Mouse (Mus musculus) heart, postnatal 0 days (tissue): ENCODE data around the gene Tdrd9. TPM values are rescaled to one million over a fixed set of nuclear protein-coding genes. Genes with fewer than 3 reads are reported as not detected.

ENCODE experiments used
- ATAC-seq: fragments of 200-750 bp; cut with Nextera tagmentation; 2 replicates; pipeline ENCODE4 v1.8.0; 2017; ENCODE audit warnings: low read depth, moderate number of reproducible peaks, moderate library complexity; ENCODE audit not compliant: insufficient read depth
- DNase-seq: peaks from one replicate; pipeline ENCODE4 v3.0.0-alpha.2; 2016; ENCODE audit warnings: low spot score
- H3K27ac ChIP-seq: fragments of 300-500 bp; sonication (generic); 2 replicates; pipeline ENCODE4 v1.5.1; 2014; ENCODE audit warnings: low read depth, mild to moderate bottlenecking
- H3K27me3 ChIP-seq: fragments of 300-500 bp; sonication (generic); 2 replicates; pipeline ENCODE4 v1.6.1; 2014; ENCODE audit warnings: low read length, mixed read lengths; ENCODE audit not compliant: control insufficient read depth, insufficient read depth
- H3K36me3 ChIP-seq: fragments of 300-500 bp; sonication (generic); replicated peaks from 2 replicates; pipeline ENCODE4 v1.6.1; 2014; ENCODE audit warnings: low read length, mixed read lengths; ENCODE audit not compliant: control insufficient read depth, insufficient read depth
- H3K4me1 ChIP-seq: fragments of 300-500 bp; sonication (generic); 2 replicates; pipeline ENCODE4 v1.6.1; 2014; ENCODE audit warnings: antibody characterized with exemption; ENCODE audit not compliant: control insufficient read depth, insufficient read depth
- H3K4me2 ChIP-seq: fragments of 300-500 bp; sonication (generic); 2 replicates; pipeline ENCODE4 v1.6.1; 2014; ENCODE audit warnings: low read depth, mild to moderate bottlenecking, low read length, moderate library complexity
- H3K4me3 ChIP-seq: fragments of 300-500 bp; sonication (generic); 2 replicates; pipeline ENCODE4 v1.5.1; 2014; ENCODE audit warnings: low read depth, low read length
- H3K9ac ChIP-seq: fragments of 300-500 bp; sonication (generic); replicated peaks from 2 replicates; pipeline ENCODE4 v1.6.1; 2014; ENCODE audit warnings: low read depth, low read length, mixed read lengths
- H3K9me3 ChIP-seq: fragments of 300-500 bp; sonication (generic); replicated peaks from 2 replicates; pipeline ENCODE4 v1.6.1; 2016; ENCODE audit warnings: low read length; ENCODE audit not compliant: control insufficient read depth
- CTCF ChIP-seq: IDR thresholded peaks from 2 replicates; pipeline ENCODE4 v1.5.1; 2016; ENCODE audit warnings: antibody characterized with exemption, control low read depth, low read depth
- EP300 ChIP-seq: IDR thresholded peaks from 2 replicates; pipeline ENCODE4 v1.6.1; 2016; ENCODE audit warnings: antibody characterized with exemption, low read depth
- WGBS: fragments of 180-500 bp; shearing (Covaris S2); extraction: QIAGEN DNeasy Blood & Tissue Kit; methylation state at CpG from one replicate; pipeline ENCODE4 v1.1.7; 2014; 5-methylcytosine and 5-hydroxymethylcytosine counted together
- polyA plus RNA-seq: library from polyadenylated mRNA; unstranded; fragments of >200 nt; fragmentation: Nextera tagmentation; extraction: Ambion mirVana; gene quantifications from 2 replicates; pipeline ENCODE4 v1.2.1, GENCODE M21; 2015
- total RNA-seq: library from RNA; depleted of rRNA; stranded (reverse); fragments of >200 nt; gene quantifications from 2 replicates; pipeline ENCODE4 v1.2.3, GENCODE M21; 2014; ENCODE audit warnings: low replicate concordance

The Tdrd9 gene
- total and polyA plus RNA-seq, 2 experiments from 2014 or later = 0.11 TPM; not detected in 1

- TF ChIP-seq EP300 = no peak
- no peak for TF ChIP-seq CTCF
- no peak overlapping the region for H3K4me2 ChIP-seq
- H3K36me3 ChIP-seq = no peaks in the 10 kb centered on the region
- H3K27me3 ChIP-seq = no peaks in the 10 kb centered on the region
- WGBS = 48% methylated on average over 12 of the region's 12 CpGs
- peaks cover 4% of the 10 kb centered on the region; the same call in 1 of the 2 replicates for H3K9me3 ChIP-seq
- ATAC-seq = no peak
- H3K27ac ChIP-seq = no peak overlapping the region
- no peak overlapping the region for H3K4me3 ChIP-seq
- no peak overlapping the region for H3K9ac ChIP-seq
- no peak for DNase-seq
- H3K4me1 ChIP-seq = no peaks in the 10 kb centered on the region
These were observed 41.3 kb downstream of the Tdrd9 start for GRCm38 (mm10) chr12:112012511-112013270.

GRCm38 (mm10) chr12:112013271-112013801, 42.0 kb downstream of the Tdrd9 start:
- H3K27me3 ChIP-seq = no peaks in the 10 kb centered on the region
- no peak overlapping the region for H3K4me2 ChIP-seq
- no peaks in the 10 kb centered on the region for H3K36me3 ChIP-seq
- H3K27ac ChIP-seq = no peak overlapping the region
- WGBS = 51% methylated on average over 14 of the region's 14 CpGs
- H3K9me3 ChIP-seq = peaks cover 4% of the 10 kb centered on the region; the same call in 1 of the 2 replicates
- DNase-seq (no peak), ATAC-seq (no peak)
- H3K4me3 ChIP-seq = no peak overlapping the region
- no peaks in the 10 kb centered on the region for H3K4me1 ChIP-seq
- no peak overlapping the region for H3K9ac ChIP-seq
- TF ChIP-seq CTCF (no peak), EP300 (no peak)

- ATAC-seq (no peak), DNase-seq (no peak)
- no peaks in the 10 kb centered on the region for H3K27me3 ChIP-seq
- H3K36me3 ChIP-seq = no peaks in the 10 kb centered on the region
- no peak overlapping the region for H3K4me2 ChIP-seq
- H3K9me3 ChIP-seq = peaks cover 7% of the 10 kb centered on the region; the same call in 1 of the 2 replicates
- H3K4me3 ChIP-seq = no peak overlapping the region
- no peak for TF ChIP-seq EP300
- no peak for TF ChIP-seq CTCF
- H3K4me1 ChIP-seq = no peaks in the 10 kb centered on the region
- H3K27ac ChIP-seq = no peak overlapping the region
- no peak overlapping the region for H3K9ac ChIP-seq
- 69% methylated on average over 4 of the region's 4 CpGs for WGBS
These were observed 45.0 kb downstream of the Tdrd9 start for GRCm38 (mm10) chr12:112016346-112016745.

GRCm38 (mm10) chr12:112023306-112023705, 51.9 kb downstream of the Tdrd9 start:
- 48% methylated on average over 2 of the region's 2 CpGs for WGBS
- Histone ChIP-seq H3K36me3 (no peaks in the 10 kb centered on the region), H3K4me3 (no peak overlapping the region), H3K27ac (no peak overlapping the region), H3K27me3 (no peaks in the 10 kb centered on the region), H3K9ac (no peak overlapping the region), H3K4me1 (no peaks in the 10 kb centered on the region), H3K9me3 (peaks cover 13% of the 10 kb centered on the region; the same call in 1 of the 2 replicates), H3K4me2 (no peak overlapping the region)
- no peak for TF ChIP-seq CTCF
- TF ChIP-seq EP300 = no peak
- ATAC-seq = no peak
- no peak for DNase-seq

GRCm38 (mm10) chr12:112024581-112025310, 53.4 kb downstream of the Tdrd9 start:
- Histone ChIP-seq H3K36me3 (no peaks in the 10 kb centered on the region), H3K9me3 (peaks cover 13% of the 10 kb centered on the region; the same call in 1 of the 2 replicates), H3K9ac (no peak overlapping the region), H3K4me3 (no peak overlapping the region), H3K27ac (no peak overlapping the region), H3K4me2 (no peak overlapping the region), H3K4me1 (no peaks in the 10 kb centered on the region), H3K27me3 (no peaks in the 10 kb centered on the region)
- ATAC-seq (no peak), DNase-seq (no peak)
- 79% methylated on average over 17 of the region's 17 CpGs for WGBS
- TF ChIP-seq CTCF = no peak
- TF ChIP-seq EP300 = no peak
